Mouse (Mus musculus) intestine, embryonic 14.5 days (tissue): ENCODE measurements around the gene Akap1. TPM values are rescaled to one million over a fixed set of nuclear protein-coding genes. Genes with fewer than 3 reads are reported as not detected.
A peak's percentile ranks its signal among the peaks of the same experiment; 100 is the strongest.

Experiments used
- ATAC-seq: fragments of 200-750 bp; cut with Nextera tagmentation; replicated peaks from 2 replicates; pipeline ENCODE4 v1.8.0; 2017; ENCODE audit warnings: low read depth, moderate number of reproducible peaks, moderate TSS enrichment, moderate library complexity; ENCODE audit not compliant: low FRiP score, low TSS enrichment
- DNase-seq: peaks from one replicate; pipeline ENCODE4 v3.0.0-alpha.2; 2018; ENCODE audit warnings: low spot score
- H3K27ac ChIP-seq: fragments of 300-500 bp; sonication (generic); 2 replicates; pipeline ENCODE4 v1.5.1; 2014; ENCODE audit warnings: low read depth, mild to moderate bottlenecking, control low read depth
- H3K27me3 ChIP-seq: fragments of 300-500 bp; sonication (generic); replicated peaks from 2 replicates; pipeline ENCODE4 v1.6.1; 2014; ENCODE audit warnings: low read length, control low read depth; ENCODE audit not compliant: control insufficient read depth, insufficient read depth
- H3K36me3 ChIP-seq: fragments of 300-500 bp; sonication (generic); 2 replicates; pipeline ENCODE4 v1.6.1; 2014; ENCODE audit warnings: low read length, control low read depth; ENCODE audit not compliant: control insufficient read depth, insufficient read depth
- H3K4me1 ChIP-seq: fragments of 300-500 bp; sonication (generic); replicated peaks from 2 replicates; pipeline ENCODE4 v1.6.1; 2014; ENCODE audit warnings: low read length, control low read depth, mixed read lengths; ENCODE audit not compliant: control insufficient read depth, insufficient read depth
- H3K4me2 ChIP-seq: fragments of 300-500 bp; sonication (generic); 2 replicates; pipeline ENCODE4 v1.6.1; 2014; ENCODE audit warnings: low read length
- H3K4me3 ChIP-seq: fragments of 300-500 bp; sonication (generic); 2 replicates; pipeline ENCODE4 v1.5.1; 2014; ENCODE audit warnings: low read depth, low read length, control low read depth, mixed read lengths
- H3K9ac ChIP-seq: fragments of 300-500 bp; sonication (generic); 2 replicates; pipeline ENCODE4 v1.6.1; 2014; ENCODE audit warnings: mild to moderate bottlenecking, low read length
- H3K9me3 ChIP-seq: fragments of 300-500 bp; sonication (generic); 2 replicates; pipeline ENCODE4 v1.6.1; 2016; ENCODE audit warnings: low read length, control low read depth; ENCODE audit not compliant: control insufficient read depth
- WGBS: fragments of 180-500 bp; shearing (Covaris S2); extraction: QIAGEN DNeasy Blood & Tissue Kit; methylation state at CpG from one replicate; pipeline ENCODE4 v1.1.7; 2014; 5-methylcytosine and 5-hydroxymethylcytosine counted together
- polyA plus RNA-seq: library from polyadenylated mRNA; unstranded; fragments of >200 nt; fragmentation: Nextera tagmentation; extraction: Ambion mirVana; gene quantifications from 2 replicates; pipeline ENCODE4 v1.2.1, GENCODE M21; 2014

The Akap1 gene
- polyA plus RNA-seq, result 26.7 and 28.2 TPM in 2 replicates

- ATAC-seq (peak; percentile 98), DNase-seq (peak; percentile 96)
- peak within 1 kb of the TSS; percentile 80 for H3K9ac ChIP-seq
- no peaks in the 10 kb centered on the region for H3K27me3 ChIP-seq
- peaks cover 6% of the 10 kb centered on the region; the same call in 1 of the 2 replicates for H3K4me1 ChIP-seq
- WGBS, result 2% methylated on average over 56 of the region's 60 CpGs
- peak within 1 kb of the TSS; percentile 77 for H3K4me3 ChIP-seq
- H3K9me3 ChIP-seq, result no peaks in the 10 kb centered on the region
- no peaks in the 10 kb centered on the region for H3K36me3 ChIP-seq
- peak within 1 kb of the TSS; percentile 97 for H3K4me2 ChIP-seq
- H3K27ac ChIP-seq, result peak within 1 kb of the TSS; percentile 86
Observed at GRCm38 (mm10) chr11:88864458-88865197, at the start of gene Akap1. TSS of gene Akap1 (minus strand) at chr11:88864586.

- Histone ChIP-seq H3K9ac (no peak overlapping the region), H3K27me3 (no peaks in the 10 kb centered on the region), H3K4me3 (no peak overlapping the region), H3K4me1 (no peaks in the 10 kb centered on the region), H3K27ac (no peak overlapping the region), H3K36me3 (no peaks in the 10 kb centered on the region), H3K4me2 (no peak overlapping the region), H3K9me3 (no peaks in the 10 kb centered on the region)
- ATAC-seq (no peak), DNase-seq (no peak)
- WGBS, result 87% methylated on average over 8 of the region's 8 CpGs
Observed at GRCm38 (mm10) chr11:88909388-88910036, 45.1 kb upstream of the Akap1 start.

- no peak overlapping the region for H3K9ac ChIP-seq
- H3K9me3 ChIP-seq, result no peaks in the 10 kb centered on the region
- H3K4me3 ChIP-seq, result no peak overlapping the region
- H3K4me2 ChIP-seq, result no peak overlapping the region
- WGBS, result 100% methylated on average over 1 of the region's 1 CpGs
- no peaks in the 10 kb centered on the region for H3K4me1 ChIP-seq
- no peak overlapping the region for H3K27ac ChIP-seq
- no peaks in the 10 kb centered on the region for H3K27me3 ChIP-seq
- H3K36me3 ChIP-seq, result no peaks in the 10 kb centered on the region
- no peak for ATAC-seq
- peak; percentile 56 for DNase-seq
Observed at GRCm38 (mm10) chr11:88908557-88909211, 44.3 kb upstream of the Akap1 start.

- DNase-seq, result no peak
- no peak overlapping the region for H3K4me2 ChIP-seq
Observed at GRCm38 (mm10) chr11:88907886-88908285, 43.5 kb upstream of the Akap1 start.

GRCm38 (mm10) chr11:88905621-88906020 lies 41.2 kb upstream of the Akap1 start:
- H3K4me3 ChIP-seq, result no peak overlapping the region
- no peaks in the 10 kb centered on the region for H3K27me3 ChIP-seq
- H3K36me3 ChIP-seq, result no peaks in the 10 kb centered on the region
- H3K4me2 ChIP-seq, result no peak overlapping the region
- ATAC-seq, result no peak
- WGBS, result 31% methylated on average over 2 of the region's 2 CpGs
- no peaks in the 10 kb centered on the region for H3K4me1 ChIP-seq
- H3K27ac ChIP-seq, result no peak overlapping the region
- H3K9ac ChIP-seq, result no peak overlapping the region
- H3K9me3 ChIP-seq, result no peaks in the 10 kb centered on the region
- DNase-seq, result no peak

More at GRCm38 (mm10) chr11:88907886-88908285, 43.5 kb upstream of the Akap1 start:
- H3K27me3 ChIP-seq, result no peaks in the 10 kb centered on the region
- H3K36me3 ChIP-seq, result no peaks in the 10 kb centered on the region
- no peak overlapping the region for H3K4me3 ChIP-seq
- no peaks in the 10 kb centered on the region for H3K4me1 ChIP-seq
- no peak overlapping the region for H3K9ac ChIP-seq
- WGBS, result 93% methylated on average over 7 of the region's 7 CpGs
- H3K9me3 ChIP-seq, result no peaks in the 10 kb centered on the region
- H3K27ac ChIP-seq, result no peak overlapping the region
- no peak for ATAC-seq

- Histone ChIP-seq H3K36me3 (no peaks in the 10 kb centered on the region), H3K9ac (no peak overlapping the region), H3K4me1 (no peaks in the 10 kb centered on the region), H3K9me3 (no peaks in the 10 kb centered on the region), H3K27me3 (no peaks in the 10 kb centered on the region), H3K4me3 (no peak overlapping the region), H3K4me2 (no peak overlapping the region), H3K27ac (no peak overlapping the region)
- 60% methylated on average over 2 of the region's 2 CpGs for WGBS
- ATAC-seq (no peak), DNase-seq (no peak)
Observed at GRCm38 (mm10) chr11:88904080-88904479, 39.7 kb upstream of the Akap1 start.

GRCm38 (mm10) chr11:88902762-88903161 lies 38.4 kb upstream of the Akap1 start:
- Histone ChIP-seq H3K4me1 (no peaks in the 10 kb centered on the region), H3K36me3 (no peaks in the 10 kb centered on the region), H3K4me3 (no peak overlapping the region), H3K9ac (no peak overlapping the region), H3K27me3 (no peaks in the 10 kb centered on the region), H3K9me3 (no peaks in the 10 kb centered on the region), H3K27ac (no peak overlapping the region), H3K4me2 (no peak overlapping the region)
- DNase-seq (no peak), ATAC-seq (no peak)
- WGBS, result 73% methylated on average over 6 of the region's 6 CpGs

GRCm38 (mm10) chr11:88901341-88901802 lies 37.0 kb upstream of the Akap1 start:
- Histone ChIP-seq H3K27ac (no peak overlapping the region), H3K27me3 (no peaks in the 10 kb centered on the region), H3K36me3 (no peaks in the 10 kb centered on the region), H3K9ac (no peak overlapping the region), H3K9me3 (no peaks in the 10 kb centered on the region), H3K4me3 (no peak overlapping the region), H3K4me2 (no peak overlapping the region), H3K4me1 (no peaks in the 10 kb centered on the region)
- ATAC-seq (no peak), DNase-seq (no peak)
- WGBS, result 64% methylated on average over 7 of the region's 7 CpGs
